Mouse (Mus musculus) stomach, embryonic 16.5 days (tissue): ENCODE results near the gene Il21r. TPM values are rescaled to one million over a fixed set of nuclear protein-coding genes. Genes with fewer than 3 reads are reported as not detected.
A peak's percentile ranks its signal among the peaks of the same experiment; 100 is the strongest.

ENCODE experiments used
- ATAC-seq: fragments of 200-750 bp; cut with Nextera tagmentation; 2 replicates; pipeline ENCODE4 v1.8.0; 2017; ENCODE audit warnings: moderate number of reproducible peaks, moderate TSS enrichment; ENCODE audit not compliant: insufficient read depth, low FRiP score
- H3K27ac ChIP-seq: fragments of 300-500 bp; sonication (generic); 2 replicates; pipeline ENCODE4 v1.5.1; 2014; ENCODE audit warnings: low read length
- H3K27me3 ChIP-seq: fragments of 300-500 bp; sonication (generic); 2 replicates; pipeline ENCODE4 v1.6.1; 2014; ENCODE audit warnings: low read length, control low read depth, mixed read lengths; ENCODE audit not compliant: control insufficient read depth, insufficient read depth
- H3K36me3 ChIP-seq: fragments of 300-500 bp; sonication (generic); 2 replicates; pipeline ENCODE4 v1.6.1; 2014; ENCODE audit warnings: low read length; ENCODE audit not compliant: control insufficient read depth, insufficient read depth
- H3K4me1 ChIP-seq: fragments of 300-500 bp; sonication (generic); 2 replicates; pipeline ENCODE4 v1.6.1; 2014; ENCODE audit warnings: low read length, control low read depth, mixed read lengths; ENCODE audit not compliant: control insufficient read depth, insufficient read depth
- H3K4me2 ChIP-seq: fragments of 300-500 bp; sonication (generic); 2 replicates; pipeline ENCODE4 v1.6.1; 2014; ENCODE audit warnings: low read depth, low read length, mixed read lengths
- H3K4me3 ChIP-seq: fragments of 300-500 bp; sonication (generic); replicated peaks from 2 replicates; pipeline ENCODE4 v1.5.1; 2014; ENCODE audit warnings: mild to moderate bottlenecking, low read length
- H3K9ac ChIP-seq: fragments of 300-500 bp; sonication (generic); 2 replicates; pipeline ENCODE4 v1.6.1; 2014; ENCODE audit warnings: low read length
- H3K9me3 ChIP-seq: fragments of 300-500 bp; sonication (generic); replicated peaks from 2 replicates; pipeline ENCODE4 v1.6.1; 2016; ENCODE audit warnings: low read length, control low read depth; ENCODE audit not compliant: control insufficient read depth
- WGBS: fragments of 180-500 bp; shearing (Covaris S2); extraction: QIAGEN DNeasy Blood & Tissue Kit; methylation state at CpG from one replicate; pipeline ENCODE4 v1.1.7; 2014; 5-methylcytosine and 5-hydroxymethylcytosine counted together
- polyA plus RNA-seq: library from polyadenylated mRNA; unstranded; fragments of >200 nt; fragmentation: Nextera tagmentation; extraction: Ambion mirVana; gene quantifications from 2 replicates; pipeline ENCODE4 v1.2.1, GENCODE M21; 2015

Gene Il21r
- polyA plus RNA-seq, 1 experiment from 2014 or later: 0.70 TPM

- Histone ChIP-seq H3K27ac (no peak overlapping the region), H3K36me3 (peaks cover 20% of the 10 kb centered on the region), H3K4me3 (no peak overlapping the region), H3K4me1 (no peaks in the 10 kb centered on the region), H3K27me3 (no peaks in the 10 kb centered on the region), H3K4me2 (no peak overlapping the region), H3K9ac (no peak overlapping the region), H3K9me3 (no peaks in the 10 kb centered on the region)
- ATAC-seq: 0 out of 2 replicates have a peak, but pooled peaks have one; percentile 23
- WGBS: 48% methylated on average over 9 of the region's 9 CpGs
Observed at GRCm38 (mm10) chr7:125638870-125639386, 35.7 kb downstream of the Il21r start.

GRCm38 (mm10) chr7:125643880-125644279, 40.7 kb downstream of the Il21r start:
- no peak overlapping the region for H3K27ac ChIP-seq
- H3K9me3 ChIP-seq: no peaks in the 10 kb centered on the region
- H3K36me3 ChIP-seq: peaks cover 42% of the 10 kb centered on the region
- H3K9ac ChIP-seq: no peak overlapping the region
- no peak for ATAC-seq
- WGBS: 78% methylated on average over 6 of the region's 6 CpGs
- H3K4me2 ChIP-seq: no peak overlapping the region
- H3K27me3 ChIP-seq: no peaks in the 10 kb centered on the region
- no peak overlapping the region for H3K4me3 ChIP-seq
- H3K4me1 ChIP-seq: no peaks in the 10 kb centered on the region

- no peaks in the 10 kb centered on the region for H3K4me1 ChIP-seq
- H3K4me3 ChIP-seq: no peak overlapping the region
- no peak overlapping the region for H3K4me2 ChIP-seq
- ATAC-seq: no peak
- no peaks in the 10 kb centered on the region for H3K27me3 ChIP-seq
- H3K9ac ChIP-seq: no peak overlapping the region
- no peaks in the 10 kb centered on the region for H3K9me3 ChIP-seq
- 85% methylated on average over 7 of the region's 7 CpGs for WGBS
- H3K36me3 ChIP-seq: peaks cover 46% of the 10 kb centered on the region
- no peak overlapping the region for H3K27ac ChIP-seq
Observed at GRCm38 (mm10) chr7:125645413-125645812, 42.2 kb downstream of the Il21r start.

- Histone ChIP-seq H3K4me3 (no peak overlapping the region), H3K9ac (no peak overlapping the region), H3K4me2 (no peak overlapping the region), H3K9me3 (no peaks in the 10 kb centered on the region), H3K27ac (no peak overlapping the region), H3K36me3 (peaks cover 40% of the 10 kb centered on the region), H3K4me1 (no peaks in the 10 kb centered on the region), H3K27me3 (no peaks in the 10 kb centered on the region)
- WGBS: 83% methylated on average over 1 of the region's 1 CpGs
- no peak for ATAC-seq
Observed at GRCm38 (mm10) chr7:125649013-125649412, 45.8 kb downstream of the Il21r start.

- Histone ChIP-seq H3K4me1 (no peaks in the 10 kb centered on the region), H3K4me3 (no peak overlapping the region), H3K9me3 (no peaks in the 10 kb centered on the region), H3K36me3 (peaks cover 28% of the 10 kb centered on the region), H3K9ac (no peak overlapping the region), H3K27me3 (no peaks in the 10 kb centered on the region), H3K27ac (no peak overlapping the region), H3K4me2 (no peak overlapping the region)
- ATAC-seq: no peak
- 87% methylated on average over 6 of the region's 6 CpGs for WGBS
Observed at GRCm38 (mm10) chr7:125657511-125657910, 54.3 kb downstream of the Il21r start.

- ATAC-seq: no peak
- Histone ChIP-seq H3K9ac (no peak overlapping the region), H3K4me3 (no peak overlapping the region), H3K9me3 (no peaks in the 10 kb centered on the region), H3K4me1 (no peaks in the 10 kb centered on the region), H3K27ac (no peak overlapping the region), H3K36me3 (peaks cover 29% of the 10 kb centered on the region), H3K4me2 (no peak overlapping the region), H3K27me3 (no peaks in the 10 kb centered on the region)
- 73% methylated on average over 3 of the region's 3 CpGs for WGBS
Observed at GRCm38 (mm10) chr7:125663654-125664053, 60.4 kb downstream of the Il21r start.

- no peak overlapping the region for H3K9ac ChIP-seq
- no peak overlapping the region for H3K4me3 ChIP-seq
- H3K9me3 ChIP-seq: no peaks in the 10 kb centered on the region
- no peaks in the 10 kb centered on the region for H3K27me3 ChIP-seq
- H3K4me2 ChIP-seq: no peak overlapping the region
- H3K4me1 ChIP-seq: no peaks in the 10 kb centered on the region
- ATAC-seq: no peak
- peaks cover 53% of the 10 kb centered on the region for H3K36me3 ChIP-seq
- 87% methylated on average over 6 of the region's 6 CpGs for WGBS
- H3K27ac ChIP-seq: no peak overlapping the region
Observed at GRCm38 (mm10) chr7:125670865-125671264, 67.6 kb downstream of the Il21r start.

GRCm38 (mm10) chr7:125671396-125671795, 68.2 kb downstream of the Il21r start:
- ATAC-seq: no peak
- H3K4me3 ChIP-seq: no peak overlapping the region
- no peak overlapping the region for H3K4me2 ChIP-seq
- no peaks in the 10 kb centered on the region for H3K9me3 ChIP-seq
- H3K27ac ChIP-seq: no peak overlapping the region
- H3K4me1 ChIP-seq: no peaks in the 10 kb centered on the region
- no peak overlapping the region for H3K9ac ChIP-seq
- no peaks in the 10 kb centered on the region for H3K27me3 ChIP-seq
- 78% methylated on average over 8 of the region's 8 CpGs for WGBS
- peaks cover 58% of the 10 kb centered on the region for H3K36me3 ChIP-seq

GRCm38 (mm10) chr7:125674916-125675315, 71.7 kb downstream of the Il21r start:
- Histone ChIP-seq H3K27ac (no peak overlapping the region), H3K27me3 (no peaks in the 10 kb centered on the region), H3K4me1 (no peaks in the 10 kb centered on the region), H3K36me3 (peaks cover 55% of the 10 kb centered on the region), H3K9ac (no peak overlapping the region), H3K9me3 (no peaks in the 10 kb centered on the region), H3K4me2 (no peak overlapping the region), H3K4me3 (no peak overlapping the region)
- WGBS: 87% methylated on average over 2 of the region's 2 CpGs
- no peak for ATAC-seq

GRCm38 (mm10) chr7:125678756-125679155, 75.5 kb downstream of the Il21r start:
- no peak for ATAC-seq
- H3K4me1 ChIP-seq: no peaks in the 10 kb centered on the region
- no peaks in the 10 kb centered on the region for H3K9me3 ChIP-seq
- no peak overlapping the region for H3K4me2 ChIP-seq
- no peaks in the 10 kb centered on the region for H3K27me3 ChIP-seq
- peaks cover 53% of the 10 kb centered on the region for H3K36me3 ChIP-seq
- no peak overlapping the region for H3K4me3 ChIP-seq
- WGBS: 82% methylated on average over 8 of the region's 8 CpGs
- H3K27ac ChIP-seq: no peak overlapping the region
- no peak overlapping the region for H3K9ac ChIP-seq
